Mouse (Mus musculus): Measurements from ENCODE around the gene Tcf7. TPM values are rescaled to one million over a fixed set of nuclear protein-coding genes. Genes with fewer than 3 reads are reported as not detected.

Gene Tcf7
- total RNA-seq, 2 experiments from 2014 or later, result 66.8 to 71.8 TPM

GRCm38 (mm10) chr11:52268104-52268835 is 14.5 kb downstream of the Tcf7 start:
- DNase-seq (ENCODE audit: low spot score in 2 of 2), result no peak

DNA sequence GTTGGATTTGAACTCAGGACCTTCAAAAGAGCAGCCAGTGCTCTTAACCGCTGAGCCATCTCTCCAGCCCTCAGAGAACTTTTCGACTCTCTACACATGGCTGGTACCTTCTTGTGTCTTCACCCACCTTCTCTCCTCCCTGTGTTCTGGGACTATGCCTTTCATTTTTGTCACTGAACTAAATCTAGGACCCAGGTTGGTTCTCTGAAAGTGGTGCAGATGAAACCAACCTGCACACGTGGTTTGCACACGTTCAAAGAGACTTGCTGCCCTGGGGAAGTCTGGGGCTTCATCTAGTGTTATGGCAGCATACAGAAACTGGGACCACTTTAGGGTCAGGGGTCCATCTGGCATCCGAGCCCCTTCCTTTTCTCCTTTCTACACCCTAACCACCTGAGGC is 15.5 kb downstream of the Tcf7 start:
- DNase-seq (ENCODE audit: low spot score in 2 of 2), result no peak

- DNase-seq (ENCODE audit: low spot score in 2 of 2), result no peak
Observed at GRCm38 (mm10) chr11:52265616-52266307, 17.1 kb downstream of the Tcf7 start.

DNA sequence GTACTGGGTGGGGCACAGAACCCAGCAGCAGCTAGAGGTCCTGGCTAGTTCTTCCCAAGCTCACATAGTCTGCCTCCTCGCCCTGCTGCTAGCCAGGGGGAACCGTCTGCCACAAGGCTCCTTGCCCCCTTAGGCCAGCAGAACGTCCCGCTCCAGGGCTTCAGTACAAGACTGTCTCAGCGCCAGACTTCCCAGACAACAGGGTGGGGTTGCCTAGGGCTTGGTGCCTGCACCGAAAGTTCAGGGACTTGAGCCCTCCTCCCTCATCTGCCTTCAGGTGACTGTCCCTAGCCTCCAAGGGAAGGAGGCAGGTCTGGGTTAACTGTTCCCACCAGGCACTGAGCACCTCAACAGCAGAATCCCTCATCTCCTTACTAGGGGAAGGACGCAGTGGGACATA is 17.9 kb downstream of the Tcf7 start:
- no peak for DNase-seq (ENCODE audit: low spot score in 2 of 2)

- no peak for DNase-seq (ENCODE audit: low spot score in 2 of 2)
Observed at GRCm38 (mm10) chr11:52262338-52262737, 20.5 kb downstream of the Tcf7 start.

GRCm38 (mm10) chr11:52261937-52262336 is 20.9 kb downstream of the Tcf7 start:
- DNase-seq (ENCODE audit: low spot score in 2 of 2), result no peak

DNA sequence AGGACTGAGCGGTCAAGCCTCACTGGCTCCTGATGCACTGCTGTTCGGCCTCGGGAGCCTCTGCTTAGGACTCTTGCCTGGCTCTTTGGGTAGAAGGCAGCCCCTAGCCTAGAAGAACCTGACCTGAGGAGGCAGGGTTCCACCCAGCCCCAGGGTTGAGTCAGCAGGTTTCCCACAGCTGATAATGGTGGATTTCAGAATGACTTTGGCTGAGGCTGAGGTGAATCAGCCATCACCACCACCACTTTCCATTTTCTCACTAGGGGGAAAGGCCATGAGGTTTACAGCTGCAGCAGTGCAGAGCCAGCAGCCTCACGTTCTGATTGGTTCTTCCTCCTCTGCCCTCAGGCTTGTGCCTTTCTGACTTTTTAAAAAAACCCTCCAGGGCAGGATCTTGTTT is 21.9 kb downstream of the Tcf7 start:
- no peak for DNase-seq (ENCODE audit: low spot score in 2 of 2)

DNA sequence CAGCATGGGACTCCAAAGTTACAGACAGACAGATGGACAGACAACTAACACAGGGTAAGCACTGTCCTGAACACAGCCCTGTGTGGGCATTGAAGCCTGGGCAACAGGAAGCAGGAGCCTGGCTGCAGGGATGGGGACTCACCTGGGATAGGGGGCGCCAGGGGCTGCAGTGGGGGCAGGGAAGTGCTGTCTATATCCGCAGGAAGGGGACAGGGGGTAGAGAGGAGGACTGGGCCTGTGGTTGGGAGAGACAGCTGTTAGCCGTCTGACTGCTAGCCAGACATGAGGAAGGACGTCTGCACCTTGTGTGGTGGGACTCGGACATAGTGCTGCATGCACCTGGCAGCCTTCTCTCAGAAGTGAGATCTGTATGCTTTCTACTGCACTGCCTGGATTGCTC is 24.1 kb downstream of the Tcf7 start:
- no peak for DNase-seq (ENCODE audit: low spot score in 2 of 2)

DNA sequence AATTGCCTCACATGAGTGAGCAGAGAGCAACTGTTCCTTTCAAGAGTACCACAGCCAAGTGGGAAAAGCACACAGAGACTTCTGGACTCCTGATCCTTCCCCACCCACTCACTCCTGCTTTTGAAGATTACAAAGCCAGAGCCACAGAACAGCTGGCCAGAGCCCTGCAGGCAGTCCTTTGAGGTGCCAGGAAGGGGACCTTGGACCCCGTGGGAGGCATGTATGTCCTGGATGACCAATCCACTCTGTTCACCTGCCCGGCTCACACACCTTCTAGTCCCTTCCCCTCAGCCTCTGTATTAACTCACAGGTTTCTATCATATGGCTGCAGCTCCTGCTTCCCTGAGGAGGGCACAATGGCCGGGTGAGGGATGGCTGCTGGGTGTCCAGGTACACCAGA is 25.4 kb downstream of the Tcf7 start:
- no peak for DNase-seq (ENCODE audit: low spot score in 2 of 2)

DNA sequence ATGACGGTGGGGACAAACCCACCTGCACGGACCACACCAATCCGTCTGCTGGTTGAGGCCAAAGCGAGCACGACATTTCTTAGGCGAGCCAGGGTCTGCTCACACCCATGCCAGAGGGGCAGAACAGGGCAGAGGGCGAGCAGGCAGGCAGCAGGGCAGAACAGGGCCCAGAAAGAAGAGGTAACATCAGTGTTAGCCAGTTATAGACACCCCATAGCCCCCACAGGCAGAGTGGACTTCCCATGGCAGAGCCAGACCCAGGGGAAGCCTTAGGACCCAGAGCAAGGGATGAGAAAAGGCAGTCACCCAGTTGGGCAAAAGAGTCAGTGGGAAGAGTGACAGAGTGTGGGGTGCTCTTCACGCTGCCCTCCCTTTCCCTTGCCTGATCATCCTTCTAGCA is 27.7 kb downstream of the Tcf7 start:
- no peak for DNase-seq (ENCODE audit: low spot score in 2 of 2)

DNA sequence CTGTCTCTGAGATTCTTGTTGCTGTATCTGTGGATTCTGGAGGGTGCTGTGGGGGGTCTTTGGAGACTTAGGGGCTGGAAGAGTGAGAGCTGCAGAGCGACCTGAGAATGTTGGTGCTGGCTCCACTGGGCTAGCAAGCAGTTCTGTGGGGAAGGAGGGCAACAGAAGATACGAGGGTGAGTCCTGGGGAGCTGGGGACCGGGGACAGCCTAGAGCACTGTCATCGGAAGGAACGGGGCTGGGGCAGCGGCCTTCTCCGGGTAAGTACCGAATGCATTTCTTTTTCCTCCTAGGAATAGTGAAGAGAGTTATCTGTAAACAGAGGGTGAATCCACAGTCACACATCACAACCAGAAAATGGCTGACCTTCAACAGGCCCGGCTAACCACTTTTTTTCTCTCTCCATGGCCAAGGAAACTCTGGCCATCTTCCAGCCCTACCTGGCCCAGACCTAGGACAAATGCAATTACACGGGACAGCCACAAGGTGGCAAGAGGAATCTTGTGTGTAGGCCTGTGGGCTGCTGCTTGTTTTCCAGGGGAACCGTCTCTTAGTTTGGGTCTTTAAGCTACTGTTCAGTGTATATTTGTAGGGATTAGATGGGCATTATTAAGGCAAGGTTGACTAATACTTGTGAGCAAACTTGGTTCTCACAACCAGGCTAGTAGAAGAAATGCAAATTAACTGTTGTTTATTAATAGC is 29.0 kb downstream of the Tcf7 start:
- DNase-seq (ENCODE audit: low spot score in 2 of 2), result no peak

GRCm38 (mm10) chr11:52252692-52253091 is 30.1 kb downstream of the Tcf7 start:
- no peak for DNase-seq (ENCODE audit: low spot score in 2 of 2)

DNA sequence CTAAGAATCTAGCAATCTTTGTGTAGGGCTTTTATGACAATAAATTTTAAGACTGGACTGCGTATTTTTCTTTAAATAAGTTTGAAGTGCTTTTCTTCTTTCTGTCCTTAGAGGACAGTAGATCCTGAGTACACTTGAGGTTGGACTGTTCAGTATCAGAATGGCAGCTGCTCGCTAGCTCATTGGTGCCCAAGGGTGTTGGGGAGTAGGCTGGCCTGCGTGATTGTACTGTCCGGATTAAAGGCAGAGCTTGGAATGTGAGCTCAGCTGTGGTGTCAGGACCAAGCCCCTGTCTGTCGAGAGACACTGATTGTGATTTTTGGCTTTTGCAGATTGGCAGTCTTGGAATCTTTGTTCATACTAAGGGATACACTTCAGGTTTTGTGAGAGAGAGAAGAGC is 31.0 kb downstream of the Tcf7 start:
- no peak for DNase-seq (ENCODE audit: low spot score in 2 of 2)

- DNase-seq (ENCODE audit: low spot score in 2 of 2), result no peak
Observed at GRCm38 (mm10) chr11:52249452-52249851, 33.4 kb downstream of the Tcf7 start.

GRCm38 (mm10) chr11:52240898-52241542 is 41.8 kb downstream of the Tcf7 start:
- DNase-seq (ENCODE audit: low spot score in 2 of 2), result no peak

DNA sequence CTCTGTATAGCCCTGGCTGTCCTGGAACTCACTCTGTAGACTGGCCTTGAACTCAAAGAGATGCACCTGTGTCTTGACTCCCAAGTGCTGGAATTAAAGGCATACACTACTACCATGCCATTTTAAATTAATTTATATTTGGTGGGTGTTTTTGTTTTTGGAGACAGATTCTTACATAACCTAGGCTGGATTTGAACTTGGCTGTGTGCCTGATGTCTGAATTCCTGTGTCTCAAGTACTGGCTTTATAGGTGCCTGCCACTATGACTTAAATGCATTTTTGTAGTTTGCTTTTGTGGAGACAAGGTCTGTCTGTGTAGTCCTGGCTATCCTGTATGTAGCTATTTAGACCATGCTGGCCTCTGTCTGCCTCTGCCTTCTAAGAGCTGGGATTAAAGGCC is 48.3 kb downstream of the Tcf7 start:
- DNase-seq (ENCODE audit: low spot score in 2 of 2), result no peak

- no peak for DNase-seq (ENCODE audit: low spot score in 2 of 2)
Observed at GRCm38 (mm10) chr11:52233906-52234305, 48.9 kb downstream of the Tcf7 start.

DNA sequence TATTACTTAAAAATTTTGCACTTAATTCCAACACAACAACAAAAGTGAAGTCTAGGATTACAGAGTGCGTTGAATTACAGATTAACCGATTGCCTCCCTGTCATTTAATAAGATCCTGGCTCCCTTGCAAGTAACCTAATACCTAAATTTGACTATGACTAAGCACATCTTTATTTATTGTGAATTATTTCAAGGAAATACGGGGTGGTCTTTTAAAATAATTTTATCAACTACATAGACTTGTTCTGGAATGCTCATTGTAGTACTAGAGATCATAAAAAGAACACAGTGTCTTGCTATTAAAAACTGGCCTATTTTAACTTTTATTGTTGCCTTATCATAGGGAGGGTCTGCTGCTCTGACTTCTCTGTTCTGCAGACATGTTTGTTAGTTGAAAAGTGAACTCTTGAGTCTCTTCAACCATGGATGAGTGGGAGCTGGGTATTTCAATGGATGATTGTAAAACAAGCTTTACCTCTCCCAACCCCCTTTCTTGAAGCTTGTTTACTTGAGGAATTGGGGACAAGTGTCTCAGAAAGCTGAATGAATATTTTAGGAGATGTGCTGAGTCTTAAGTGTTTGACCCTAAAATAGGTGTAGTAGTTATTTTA is 49.7 kb downstream of the Tcf7 start:
- no peak for DNase-seq (ENCODE audit: low spot score in 2 of 2)

- peak; percentile 89 to 92 for DNase-seq (ENCODE audit: low spot score in 2 of 2)
Observed at GRCm38 (mm10) chr11:52231606-52232541, 50.9 kb downstream of the Tcf7 start, which contains the start of gene Skp1a. TSS of gene Skp1a (plus strand) at chr11:52231995.

DNA sequence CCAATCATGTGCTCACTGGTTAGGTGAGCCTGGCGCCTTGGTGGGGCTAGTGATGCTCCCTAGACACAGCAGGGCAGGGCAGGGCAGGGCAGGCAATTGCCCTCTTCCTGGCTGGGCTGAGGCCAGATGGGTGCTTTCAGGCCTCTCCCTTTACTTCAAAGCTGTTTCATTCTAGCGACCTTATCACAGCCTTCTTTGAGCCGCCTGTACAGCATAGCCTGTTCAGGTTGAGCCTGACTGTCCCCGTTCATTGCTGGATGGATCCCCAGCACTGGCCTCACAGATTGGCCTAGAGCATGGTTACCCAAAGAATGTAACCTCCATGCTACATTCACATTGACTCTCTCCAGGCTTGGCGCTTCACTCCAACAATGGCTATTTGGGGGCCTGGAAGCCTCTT is 52.1 kb downstream of the Tcf7 start:
- DNase-seq (ENCODE audit: low spot score in 2 of 2), result no peak
